Mouse (Mus musculus) adrenal gland, postnatal 0 days (tissue): ENCODE results near the gene Trmt10c. TPM values are rescaled to one million over a fixed set of nuclear protein-coding genes. Genes with fewer than 3 reads are reported as not detected.

Source experiments
- microRNA-seq: library from miRNA; unstranded; fragments of <30 nt; microRNA quantifications from one replicate; pipeline ENCODE4, GENCODE M21; 2016; ENCODE audit warnings: borderline replicate concordance; ENCODE audit not compliant: insufficient number of aligned reads
- polyA plus RNA-seq: library from polyadenylated mRNA; unstranded; fragments of >200 nt; fragmentation: Nextera tagmentation; extraction: Ambion mirVana; gene quantifications from 2 replicates; pipeline ENCODE4 v1.2.1, GENCODE M21; 2015

The Trmt10c gene
- polyA plus RNA-seq, result 33.1 and 36.3 TPM in 2 replicates

GRCm38 (mm10) chr16:56037138-56038010, at the start of gene Trmt10c:
Gene Trmt10c, minus strand, starts transcription at chr16:56037819.

DNA sequence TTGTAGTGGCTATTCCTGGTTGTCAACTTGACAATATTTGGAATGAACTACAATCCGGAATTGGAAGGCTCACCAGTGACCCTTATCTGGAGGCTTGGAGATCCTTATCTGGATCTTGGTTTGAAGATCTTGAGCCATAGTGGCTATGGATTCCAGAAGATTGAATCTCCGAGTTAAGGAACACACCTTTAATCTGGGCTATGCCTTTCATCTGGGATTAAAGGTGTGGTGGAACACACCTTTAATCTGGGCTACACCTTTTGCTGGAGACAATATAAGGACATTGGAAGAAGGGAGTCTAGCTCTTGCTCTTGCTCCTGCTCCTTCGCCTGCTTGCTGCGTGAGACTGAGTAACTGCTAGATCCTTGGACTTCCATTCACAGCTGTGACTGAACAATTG, 10.4 kb upstream of the Trmt10c start, which contains the start of gene Senp7:
Gene Senp7, plus strand, starts transcription at position 301 of the 400 bp plus-strand sequence.

GRCm38 (mm10) chr16:56029661-56030082, 7.9 kb downstream of the Trmt10c start, which contains the start of gene Pcnp:
Gene Pcnp, minus strand, starts transcription at chr16:56029739.

Small RNAs within 50 kb of the gene (microRNA-seq; reads per million reads assigned to microRNA genes)
- not detected for gene Gm24047

Other genes starting within 250 kb of the Trmt10c start
- 3.3 and 3.6 TPM in 2 replicates for gene Nfkbiz, start 198.9 kb downstream of the Trmt10c start, polyA plus RNA-seq
- gene Nxpe3, start 142.5 kb downstream of the Trmt10c start, polyA plus RNA-seq, result 0.68 and 0.88 TPM in 2 replicates
- 10.1 and 12.7 TPM in 2 replicates for gene Cep97, start 103.0 kb downstream of the Trmt10c start, polyA plus RNA-seq
- gene Rpl24, start 71.5 kb downstream of the Trmt10c start, polyA plus RNA-seq, result 839 and 847 TPM in 2 replicates
- gene Zbtb11, start 63.9 kb downstream of the Trmt10c start, polyA plus RNA-seq, result 7.7 and 11.3 TPM in 2 replicates
- 143 and 169 TPM in 2 replicates for gene Pcnp, start 8.1 kb downstream of the Trmt10c start, polyA plus RNA-seq
- 17.5 and 17.7 TPM in 2 replicates for gene Senp7, start 10.5 kb upstream of the Trmt10c start, polyA plus RNA-seq
- gene Impg2, start 166.5 kb upstream of the Trmt10c start, polyA plus RNA-seq, result not detected in 2 replicates